Mouse (Mus musculus): ENCODE results near the gene Cysltr2.

Gene Cysltr2

DNA sequence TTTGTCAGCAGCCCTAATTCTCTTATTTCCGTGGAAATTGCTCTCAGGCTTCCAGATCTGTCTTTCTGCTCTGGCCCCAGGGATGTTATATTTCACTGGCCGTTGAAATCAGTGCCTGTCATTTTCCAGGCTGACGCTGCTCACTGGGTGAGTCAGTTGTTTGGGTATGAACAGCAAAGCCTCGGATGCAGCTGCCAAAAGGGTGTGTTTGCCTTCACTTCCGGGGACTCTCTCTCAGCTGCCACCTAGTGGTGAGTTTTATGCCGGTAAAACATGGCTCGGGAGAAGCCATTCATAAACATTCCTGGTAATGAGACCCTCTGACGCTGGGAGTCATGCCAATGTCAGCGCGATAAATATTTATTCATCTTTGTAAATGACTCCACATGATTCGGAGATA, 65.5 kb downstream of the Cysltr2 start:
- peak; percentile 85 to 86 for DNase-seq

DNA sequence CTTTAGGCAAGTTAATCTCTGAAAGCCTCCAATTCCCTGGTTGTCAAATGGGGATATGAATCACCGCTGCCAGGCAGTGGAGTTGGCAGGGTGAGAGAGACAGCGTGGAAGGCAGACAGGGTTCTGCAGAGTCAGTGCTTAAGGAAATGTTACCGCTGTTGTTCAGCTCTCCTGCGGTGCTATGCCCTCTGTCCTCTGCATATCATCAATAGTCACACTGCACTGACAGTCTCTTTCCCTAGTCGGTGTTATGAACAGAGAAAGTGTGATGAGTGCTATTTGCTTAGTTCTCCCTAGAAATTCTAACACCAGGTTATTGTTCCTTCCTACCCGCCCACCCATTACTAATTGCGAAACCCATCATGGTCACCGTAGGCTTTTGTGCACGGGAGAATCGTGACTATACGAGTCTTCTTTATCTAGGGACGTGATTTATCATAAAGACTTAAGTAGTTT, 65.9 kb downstream of the Cysltr2 start:
- no peak for DNase-seq

DNA sequence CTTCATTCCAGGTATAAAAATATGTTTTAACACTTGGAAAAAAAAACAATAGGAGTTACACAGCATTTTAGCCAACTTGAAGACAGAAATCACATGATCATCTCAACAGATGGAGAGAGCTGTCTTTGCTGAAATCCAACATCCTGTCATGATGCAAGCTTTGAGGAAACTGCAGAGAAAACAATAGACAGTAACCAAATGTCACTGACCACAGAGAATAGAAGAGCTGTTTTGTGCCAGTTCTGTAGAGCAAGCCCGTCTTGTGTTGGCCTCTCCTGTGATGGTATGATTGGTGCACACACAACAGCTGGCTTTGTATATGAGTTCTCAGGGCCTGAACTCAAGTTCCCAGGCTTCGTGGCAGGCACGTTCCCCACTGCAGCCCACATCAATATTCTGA, 68.2 kb downstream of the Cysltr2 start:
- no peak for DNase-seq

DNA sequence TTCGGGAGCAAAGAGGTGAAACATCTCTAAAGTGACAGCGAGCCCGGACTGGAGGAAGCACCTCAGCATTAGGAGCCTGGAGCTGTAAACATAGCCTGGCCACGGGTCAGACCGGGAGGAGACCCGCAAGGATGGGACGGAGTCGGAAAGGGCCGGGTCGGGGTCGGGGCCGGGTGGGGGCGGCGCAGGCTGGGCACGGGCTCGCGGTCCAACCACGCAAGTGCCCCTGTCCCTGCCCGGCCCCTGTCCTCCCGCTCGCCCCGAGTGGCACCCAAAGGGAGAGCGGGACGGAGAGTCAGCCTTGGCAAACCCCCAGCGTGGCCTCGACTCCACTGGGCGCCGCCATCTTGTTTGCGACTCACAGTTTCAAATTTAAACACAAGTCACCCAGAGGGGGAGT, 68.8 kb downstream of the Cysltr2 start:
- no peak for DNase-seq

DNA sequence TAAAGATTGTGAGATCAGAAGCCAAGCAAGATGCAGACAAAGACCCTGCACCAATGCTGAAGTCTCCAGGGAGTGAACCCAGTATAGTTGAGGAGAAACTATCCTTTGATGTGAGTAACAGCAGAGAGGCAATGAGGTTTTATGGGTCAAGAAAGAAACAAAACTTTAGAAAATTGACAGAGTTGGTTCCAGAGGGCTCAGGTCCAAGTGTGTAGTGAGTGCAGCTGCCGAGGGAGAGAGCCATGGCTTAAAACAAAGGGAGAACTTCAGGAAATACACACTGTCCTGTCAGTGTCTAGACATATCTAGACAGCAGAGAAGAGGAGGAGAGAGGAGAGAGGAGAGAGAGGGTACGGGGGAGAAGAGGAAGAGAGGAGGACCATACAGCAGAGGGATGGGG, 72.8 kb downstream of the Cysltr2 start:
- DNase-seq: no peak

Data from kidney, postnatal 25 days (tissue).